Mouse (Mus musculus) forebrain, embryonic 11.5 days (tissue): ENCODE results near the gene Tet1. TPM values are rescaled to one million over a fixed set of nuclear protein-coding genes. Genes with fewer than 3 reads are reported as not detected.

ENCODE experiments used
- ATAC-seq: fragments of 200-750 bp; cut with Nextera tagmentation; replicated peaks from 2 replicates; pipeline ENCODE4 v1.8.0; 2017; ENCODE audit warnings: moderate TSS enrichment; ENCODE audit not compliant: low FRiP score
- DNase-seq: peaks from one replicate; pipeline ENCODE4 v3.0.0-alpha.2; 2017; ENCODE audit warnings: low spot score
- H3K27ac ChIP-seq: fragments of 300-500 bp; sonication (generic); 2 replicates; pipeline ENCODE4 v1.5.1; 2014; ENCODE audit warnings: low read depth, low read length
- H3K27me3 ChIP-seq: fragments of 300-500 bp; sonication (generic); 2 replicates; pipeline ENCODE4 v1.6.1; 2014; ENCODE audit warnings: mild to moderate bottlenecking, low read length, mixed read lengths; ENCODE audit not compliant: control insufficient read depth, insufficient read depth
- H3K36me3 ChIP-seq: fragments of 300-500 bp; sonication (generic); 2 replicates; pipeline ENCODE4 v1.6.1; 2014; ENCODE audit warnings: mild to moderate bottlenecking, low read length, moderate library complexity, mixed read lengths; ENCODE audit not compliant: control insufficient read depth, insufficient read depth
- H3K4me1 ChIP-seq: fragments of 300-500 bp; sonication (generic); replicated peaks from 2 replicates; pipeline ENCODE4 v1.6.1; 2014; ENCODE audit warnings: low read length, mixed read lengths; ENCODE audit not compliant: control insufficient read depth, insufficient read depth
- H3K4me2 ChIP-seq: fragments of 300-500 bp; sonication (generic); 2 replicates; pipeline ENCODE4 v1.6.1; 2014; ENCODE audit warnings: low read depth, mild to moderate bottlenecking, low read length, moderate library complexity, mixed read lengths; ENCODE audit not compliant: severe bottlenecking
- H3K4me3 ChIP-seq: fragments of 300-500 bp; sonication (generic); 2 replicates; pipeline ENCODE4 v1.5.1; 2014; ENCODE audit warnings: low read depth, low read length
- H3K9ac ChIP-seq: fragments of 300-500 bp; sonication (generic); 2 replicates; pipeline ENCODE4 v1.6.1; 2014; ENCODE audit warnings: low read length
- H3K9me3 ChIP-seq: fragments of 300-500 bp; sonication (generic); 2 replicates; pipeline ENCODE4 v1.6.1; 2016; ENCODE audit warnings: low read length, mixed read lengths; ENCODE audit not compliant: control insufficient read depth
- WGBS: fragments of 180-500 bp; shearing (Covaris S2); extraction: QIAGEN DNeasy Blood & Tissue Kit; methylation state at CpG from one replicate; pipeline ENCODE4 v1.1.7; 2014; 5-methylcytosine and 5-hydroxymethylcytosine counted together
- polyA plus RNA-seq: library from polyadenylated mRNA; unstranded; fragments of >200 nt; fragmentation: Nextera tagmentation; extraction: Ambion mirVana; gene quantifications from 2 replicates; pipeline ENCODE4 v1.2.1, GENCODE M21; 2014

Tet1 gene
- polyA plus RNA-seq, 1 experiment from 2014 or later = 39.7 TPM

GRCm38 (mm10) chr10:62865167-62866034, 43.4 kb downstream of the Tet1 start:
- H3K9ac ChIP-seq = peak overlapping the region; percentile 65
- DNase-seq = peak; percentile 88
- no peaks in the 10 kb centered on the region for H3K27me3 ChIP-seq
- H3K36me3 ChIP-seq = no peaks in the 10 kb centered on the region; the same call in 1 of the 2 replicates
- peak overlapping the region; percentile 36 for H3K4me3 ChIP-seq
- peak overlapping the region; percentile 76 for H3K27ac ChIP-seq
- H3K9me3 ChIP-seq = peaks cover 4% of the 10 kb centered on the region; the same call in 1 of the 2 replicates
- WGBS = under 1% methylated on average over 28 of the region's 28 CpGs
- peaks cover 7% of the 10 kb centered on the region; the same call in 1 of the 2 replicates for H3K4me1 ChIP-seq
- ATAC-seq = peak; percentile 98
- H3K4me2 ChIP-seq = peak overlapping the region; percentile 77

GRCm38 (mm10) chr10:62863563-62863962, 45.2 kb downstream of the Tet1 start:
- Histone ChIP-seq H3K36me3 (no peaks in the 10 kb centered on the region; the same call in 1 of the 2 replicates), H3K9ac (peak overlapping the region; percentile 27; the same call in 1 of the 2 replicates), H3K4me2 (peak overlapping the region; percentile 29; the same call in 1 of the 2 replicates), H3K27ac (no peak overlapping the region), H3K9me3 (peaks cover 4% of the 10 kb centered on the region; the same call in 1 of the 2 replicates), H3K4me1 (peaks cover 7% of the 10 kb centered on the region; the same call in 1 of the 2 replicates), H3K27me3 (no peaks in the 10 kb centered on the region), H3K4me3 (no peak overlapping the region)
- DNase-seq (no peak), ATAC-seq (no peak)
- 89% methylated on average over 3 of the region's 3 CpGs for WGBS

GRCm38 (mm10) chr10:62862435-62862834, 46.4 kb downstream of the Tet1 start:
- H3K27me3 ChIP-seq = no peaks in the 10 kb centered on the region
- ATAC-seq (no peak), DNase-seq (no peak)
- no peak overlapping the region for H3K4me3 ChIP-seq
- H3K4me1 ChIP-seq = peaks cover 7% of the 10 kb centered on the region; the same call in 1 of the 2 replicates
- H3K9ac ChIP-seq = no peak overlapping the region
- peaks cover 4% of the 10 kb centered on the region; the same call in 1 of the 2 replicates for H3K9me3 ChIP-seq
- no peaks in the 10 kb centered on the region; the same call in 1 of the 2 replicates for H3K36me3 ChIP-seq
- no peak overlapping the region for H3K27ac ChIP-seq
- H3K4me2 ChIP-seq = no peak overlapping the region
- 94% methylated on average over 1 of the region's 1 CpGs for WGBS

GRCm38 (mm10) chr10:62858967-62859366, 49.8 kb downstream of the Tet1 start:
- ATAC-seq (no peak), DNase-seq (no peak)
- 94% methylated on average over 5 of the region's 5 CpGs for WGBS
- H3K9me3 ChIP-seq = peaks cover 4% of the 10 kb centered on the region; the same call in 1 of the 2 replicates
- peaks cover 3% of the 10 kb centered on the region; the same call in 1 of the 2 replicates for H3K4me1 ChIP-seq
- no peak overlapping the region for H3K9ac ChIP-seq
- no peak overlapping the region for H3K27ac ChIP-seq
- no peak overlapping the region for H3K4me3 ChIP-seq
- H3K4me2 ChIP-seq = no peak overlapping the region
- H3K36me3 ChIP-seq = no peaks in the 10 kb centered on the region; the same call in 1 of the 2 replicates
- no peaks in the 10 kb centered on the region for H3K27me3 ChIP-seq

GRCm38 (mm10) chr10:62856690-62857290, 52.0 kb downstream of the Tet1 start:
- Histone ChIP-seq H3K4me2 (no peak overlapping the region), H3K27me3 (no peaks in the 10 kb centered on the region), H3K36me3 (no peaks in the 10 kb centered on the region), H3K27ac (no peak overlapping the region), H3K4me3 (no peak overlapping the region), H3K9me3 (no peaks in the 10 kb centered on the region), H3K4me1 (no peaks in the 10 kb centered on the region), H3K9ac (no peak overlapping the region)
- DNase-seq = no peak
- 82% methylated on average over 10 of the region's 10 CpGs for WGBS
- no peak for ATAC-seq

- ATAC-seq = no peak
- no peaks in the 10 kb centered on the region for H3K27me3 ChIP-seq
- no peaks in the 10 kb centered on the region for H3K4me1 ChIP-seq
- no peak overlapping the region for H3K4me2 ChIP-seq
- no peak overlapping the region for H3K27ac ChIP-seq
- WGBS = 75% methylated on average over 2 of the region's 2 CpGs
- no peaks in the 10 kb centered on the region for H3K36me3 ChIP-seq
- H3K9ac ChIP-seq = no peak overlapping the region
- no peak for DNase-seq
- H3K4me3 ChIP-seq = no peak overlapping the region
- no peaks in the 10 kb centered on the region for H3K9me3 ChIP-seq
Measured at GRCm38 (mm10) chr10:62854992-62855391, 53.8 kb downstream of the Tet1 start.

- WGBS = 88% methylated on average over 4 of the region's 4 CpGs
- Histone ChIP-seq H3K27me3 (no peaks in the 10 kb centered on the region), H3K4me3 (no peak overlapping the region), H3K4me1 (no peaks in the 10 kb centered on the region), H3K36me3 (no peaks in the 10 kb centered on the region), H3K9me3 (no peaks in the 10 kb centered on the region), H3K27ac (no peak overlapping the region), H3K4me2 (no peak overlapping the region), H3K9ac (no peak overlapping the region)
- DNase-seq = no peak
- no peak for ATAC-seq
Measured at GRCm38 (mm10) chr10:62854581-62854980, 54.2 kb downstream of the Tet1 start.

GRCm38 (mm10) chr10:62851578-62851977, 57.2 kb downstream of the Tet1 start:
- ATAC-seq = no peak
- Histone ChIP-seq H3K4me2 (no peak overlapping the region), H3K27me3 (no peaks in the 10 kb centered on the region), H3K36me3 (no peaks in the 10 kb centered on the region), H3K9me3 (no peaks in the 10 kb centered on the region), H3K27ac (no peak overlapping the region), H3K4me1 (no peaks in the 10 kb centered on the region), H3K9ac (no peak overlapping the region), H3K4me3 (no peak overlapping the region)
- no peak for DNase-seq
- WGBS = 88% methylated on average over 7 of the region's 7 CpGs
